Mouse (Mus musculus): Measurements from ENCODE around the gene Lrfn3.

Lrfn3 gene

GRCm38 (mm10) chr7:30339432-30340109 is 23.0 kb downstream of the Lrfn3 start:
- no peak for DNase-seq

- peak; percentile 61 for DNase-seq
Measured at GRCm38 (mm10) chr7:30336384-30336783, 26.2 kb downstream of the Lrfn3 start.

GRCm38 (mm10) chr7:30335688-30336087 is 26.9 kb downstream of the Lrfn3 start:
- no peak for DNase-seq

GRCm38 (mm10) chr7:30334563-30334962 is 28.0 kb downstream of the Lrfn3 start:
- DNase-seq = no peak

DNA sequence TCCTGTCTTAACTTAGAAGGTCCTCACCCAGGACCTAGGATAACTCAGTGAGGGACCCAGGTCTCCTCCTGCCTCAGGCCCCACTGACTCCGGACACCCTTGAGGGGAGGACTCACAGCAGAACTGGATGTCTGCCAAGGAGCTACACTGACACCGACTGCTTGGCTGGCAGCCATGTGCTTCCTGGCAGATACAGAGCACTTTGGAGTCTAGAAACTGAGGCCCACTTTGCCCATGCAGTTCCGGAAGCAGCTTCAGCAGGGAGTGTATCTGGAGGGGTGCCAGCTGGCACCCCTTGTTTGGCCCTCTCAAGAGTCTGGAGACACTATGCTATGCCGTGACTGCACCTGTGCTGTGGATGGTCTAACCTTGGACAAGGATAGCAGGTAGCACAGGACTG is 29.1 kb downstream of the Lrfn3 start:
- DNase-seq = peak; percentile 42 to 63

GRCm38 (mm10) chr7:30332622-30333259 is 29.8 kb downstream of the Lrfn3 start:
- DNase-seq = no peak

DNA sequence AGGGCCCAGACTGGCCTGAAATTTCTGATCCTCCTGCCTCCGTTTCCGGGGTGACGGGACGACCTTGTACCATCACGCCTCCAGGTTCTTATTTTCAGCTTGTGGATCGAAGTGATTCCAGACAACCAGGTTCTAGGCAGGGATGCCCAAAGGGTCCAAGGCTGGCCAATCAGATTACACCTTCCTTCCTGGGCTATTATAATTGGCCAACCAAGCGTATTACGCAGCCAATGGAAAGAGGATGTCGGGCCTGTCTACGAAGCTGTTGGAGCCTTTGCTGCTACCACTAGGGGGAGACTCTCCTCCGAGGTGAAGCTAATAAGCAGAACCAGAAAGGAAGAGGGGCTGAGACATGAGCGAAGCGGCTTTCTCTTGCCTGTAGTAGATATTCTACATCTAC is 30.7 kb downstream of the Lrfn3 start:
- peak; percentile 69 to 75 for DNase-seq

DNA sequence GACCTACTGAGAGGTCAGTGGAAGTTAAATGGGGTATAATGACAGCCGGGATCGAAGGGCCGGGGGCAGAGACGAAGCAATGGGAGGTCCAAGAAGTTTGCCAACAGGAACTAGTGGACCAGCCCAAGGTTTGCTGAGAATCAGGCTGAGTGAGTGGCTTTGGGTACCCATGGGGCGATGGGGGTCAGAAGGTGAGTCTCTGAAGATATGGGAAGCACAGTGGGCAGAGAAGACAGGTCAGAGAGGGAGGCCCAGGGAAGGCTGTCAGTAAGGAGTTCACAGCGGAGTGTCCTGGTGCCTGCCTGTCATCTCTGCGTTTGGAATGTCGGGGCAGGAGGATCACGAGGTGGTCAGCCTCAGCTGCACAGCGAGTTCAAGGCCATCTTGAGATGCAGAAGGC is 34.2 kb downstream of the Lrfn3 start:
- no peak for DNase-seq

DNA sequence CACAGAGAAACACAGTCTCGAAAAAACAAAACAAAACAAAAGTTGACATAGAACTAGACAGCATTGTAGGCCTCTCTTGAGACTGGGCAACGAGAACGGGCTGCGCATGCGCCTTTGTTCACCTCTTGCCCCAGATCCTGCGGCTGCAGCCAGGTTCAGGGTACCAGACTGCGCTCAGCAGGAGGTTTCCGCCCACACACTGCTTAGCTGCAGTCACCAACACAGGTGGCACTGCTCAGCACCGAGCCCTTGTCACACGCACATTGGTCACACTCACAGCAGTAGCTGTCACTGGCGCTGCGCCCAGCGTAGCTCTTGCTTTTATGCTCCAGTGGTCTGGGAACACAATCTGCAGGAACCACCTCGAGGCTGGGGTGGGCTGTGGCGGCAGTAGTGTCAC is 35.4 kb downstream of the Lrfn3 start:
- DNase-seq = no peak

DNA sequence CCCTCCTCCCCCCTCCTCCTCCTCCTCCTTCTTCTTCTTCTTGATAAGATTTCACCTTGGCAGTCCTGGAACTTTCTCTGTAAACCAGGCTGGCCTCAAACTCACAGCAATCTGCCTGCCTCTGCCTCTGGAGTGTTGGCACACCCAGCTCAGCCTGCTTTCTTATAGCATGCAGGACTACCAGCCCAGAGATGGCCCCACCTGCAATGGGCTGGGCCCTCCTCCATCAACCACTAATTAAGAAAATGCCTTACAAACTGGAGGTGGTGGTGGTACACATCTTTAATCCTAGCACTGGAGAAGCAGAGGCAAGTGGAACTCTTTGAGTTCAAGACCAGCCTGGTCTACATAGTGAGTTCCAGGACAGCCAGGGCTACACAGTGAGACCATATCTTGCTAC is 36.1 kb downstream of the Lrfn3 start:
- DNase-seq = no peak

DNA sequence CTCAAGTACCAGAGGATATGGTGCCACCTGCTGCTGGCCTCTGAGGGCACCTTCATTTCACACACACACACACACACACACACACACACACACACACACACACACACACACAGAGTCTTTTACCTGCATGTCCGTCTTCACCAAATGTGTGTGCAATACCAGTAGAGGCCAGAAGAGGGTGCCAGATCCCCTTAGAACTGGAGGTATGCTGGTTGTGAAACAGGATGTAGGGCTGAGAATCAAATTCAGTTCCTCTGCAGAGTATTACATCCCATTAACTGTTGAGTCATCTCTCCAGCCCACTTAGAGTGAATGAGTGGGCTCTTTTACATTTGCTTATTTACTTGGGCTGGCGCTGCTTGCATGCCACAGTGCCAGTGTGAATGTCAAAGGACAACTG is 37.2 kb downstream of the Lrfn3 start:
- DNase-seq = peak; percentile 64 to 67

GRCm38 (mm10) chr7:30324300-30324944 is 38.1 kb downstream of the Lrfn3 start:
- DNase-seq = no peak

GRCm38 (mm10) chr7:30323795-30324194 is 38.8 kb downstream of the Lrfn3 start, which contains the start of gene Sdhaf1:
TSS of gene Sdhaf1 (minus strand) at chr7:30323895.
- DNase-seq = no peak

DNA sequence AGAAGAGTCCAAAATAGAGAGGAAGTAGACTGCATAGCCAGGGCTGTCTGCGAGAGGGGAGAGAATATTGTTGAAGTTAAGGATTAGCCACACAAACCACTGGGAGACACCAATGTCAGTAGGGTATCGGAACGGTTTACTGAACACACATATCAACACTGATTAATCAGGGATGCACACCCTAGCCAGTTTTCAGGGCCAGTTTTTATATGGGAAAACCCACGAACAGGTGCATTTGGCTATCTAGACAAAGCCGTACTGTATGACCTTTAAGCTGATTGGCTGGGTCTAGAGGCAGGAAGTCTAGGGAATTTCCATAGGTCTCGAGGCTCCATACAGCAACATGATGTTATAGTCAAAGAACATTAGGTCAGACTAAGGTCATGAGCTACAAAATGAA is 39.7 kb downstream of the Lrfn3 start:
- no peak for DNase-seq

DNA sequence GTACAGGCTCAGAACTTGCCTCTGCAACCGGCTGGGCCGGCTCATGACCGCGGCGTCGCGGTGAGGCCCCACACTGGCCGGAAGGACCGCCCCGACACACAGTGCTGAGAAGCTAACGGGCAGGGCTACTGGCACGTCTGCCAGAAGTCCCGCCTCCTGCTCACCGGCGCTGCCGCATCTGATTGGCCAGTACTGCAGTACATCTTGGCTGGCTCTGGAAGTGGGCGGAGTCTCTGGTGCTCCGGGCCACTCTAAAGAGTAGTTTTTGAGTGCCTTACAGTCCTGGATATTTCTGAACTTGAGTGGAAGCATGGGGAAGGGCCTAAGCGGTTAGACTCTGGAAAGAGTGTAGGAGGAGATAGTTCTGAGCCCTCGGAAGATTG is 40.3 kb downstream of the Lrfn3 start:
- DNase-seq = peak; percentile 95 to 97

GRCm38 (mm10) chr7:30321539-30322284 is 40.9 kb downstream of the Lrfn3 start, which contains the start of gene E130208F15Rik:
TSS of gene E130208F15Rik (plus strand) at chr7:30321740.
- DNase-seq = peak; percentile 68 to 80

DNA sequence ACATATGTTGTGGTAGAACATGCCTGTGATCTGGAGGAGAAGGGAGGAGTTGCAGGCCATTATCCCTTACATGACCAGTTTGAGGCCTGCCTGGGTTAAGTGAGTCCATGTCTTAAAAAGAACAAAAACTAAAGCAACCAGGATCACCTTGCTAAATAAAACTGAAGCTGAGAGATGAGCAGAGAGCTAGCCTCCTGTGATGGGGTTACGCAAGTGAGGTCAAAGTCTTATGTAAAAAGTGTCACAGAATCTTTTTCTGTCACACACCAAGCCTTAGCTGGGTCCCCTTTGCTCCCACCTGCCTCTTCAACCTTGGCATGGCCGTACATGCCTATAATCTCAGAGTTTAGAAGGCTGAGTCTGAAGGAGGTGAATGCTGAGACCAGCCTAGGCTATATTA is 41.6 kb downstream of the Lrfn3 start:
- DNase-seq = no peak

DNA sequence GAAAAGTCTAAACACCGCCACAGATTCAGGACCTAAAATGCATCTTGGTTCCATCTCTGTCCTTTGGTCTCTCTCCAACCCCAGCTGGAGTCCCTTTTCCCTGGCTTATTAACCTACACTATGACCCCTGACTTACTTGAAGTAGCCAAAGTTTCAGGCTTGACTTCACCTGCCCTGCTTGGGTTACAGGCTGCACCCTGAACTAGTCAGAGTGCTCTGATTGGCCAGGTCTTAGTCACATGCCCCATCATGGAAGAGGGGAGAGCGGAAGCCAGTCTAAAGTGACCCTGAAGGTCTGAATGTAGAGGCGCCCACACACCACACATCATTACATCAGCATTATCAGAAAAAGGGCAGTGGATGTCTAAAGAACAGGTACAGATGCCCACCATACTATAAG is 44.4 kb downstream of the Lrfn3 start:
- DNase-seq = no peak

GRCm38 (mm10) chr7:30315559-30316529 is 46.7 kb downstream of the Lrfn3 start:
- DNase-seq = no peak

DNA sequence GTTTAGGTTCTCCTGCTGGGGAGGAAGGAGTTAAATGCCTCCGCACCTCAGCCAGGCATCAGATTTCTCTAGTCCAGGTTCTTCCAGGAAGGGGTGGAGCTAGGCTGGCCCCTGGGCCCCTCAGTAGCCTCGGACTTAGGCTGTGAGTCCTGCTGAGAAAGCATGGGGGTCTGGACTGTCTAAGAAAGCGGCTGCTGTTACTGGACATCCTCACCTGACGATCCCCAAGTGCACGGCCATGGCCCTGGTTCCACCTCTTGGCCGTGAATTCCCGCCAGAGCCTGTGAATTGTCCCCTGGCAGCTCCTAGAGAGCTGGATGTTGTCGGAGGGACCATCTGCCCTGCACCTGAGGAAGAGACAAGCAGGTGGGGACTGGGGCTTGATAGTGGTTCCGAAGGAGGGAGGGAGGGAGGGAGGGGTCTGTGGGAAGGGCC is 47.8 kb downstream of the Lrfn3 start, which contains the start of gene Syne4:
Gene Syne4 (plus strand): TSS at position 87 of the 435 bp plus-strand sequence.
- DNase-seq = no peak

DNA sequence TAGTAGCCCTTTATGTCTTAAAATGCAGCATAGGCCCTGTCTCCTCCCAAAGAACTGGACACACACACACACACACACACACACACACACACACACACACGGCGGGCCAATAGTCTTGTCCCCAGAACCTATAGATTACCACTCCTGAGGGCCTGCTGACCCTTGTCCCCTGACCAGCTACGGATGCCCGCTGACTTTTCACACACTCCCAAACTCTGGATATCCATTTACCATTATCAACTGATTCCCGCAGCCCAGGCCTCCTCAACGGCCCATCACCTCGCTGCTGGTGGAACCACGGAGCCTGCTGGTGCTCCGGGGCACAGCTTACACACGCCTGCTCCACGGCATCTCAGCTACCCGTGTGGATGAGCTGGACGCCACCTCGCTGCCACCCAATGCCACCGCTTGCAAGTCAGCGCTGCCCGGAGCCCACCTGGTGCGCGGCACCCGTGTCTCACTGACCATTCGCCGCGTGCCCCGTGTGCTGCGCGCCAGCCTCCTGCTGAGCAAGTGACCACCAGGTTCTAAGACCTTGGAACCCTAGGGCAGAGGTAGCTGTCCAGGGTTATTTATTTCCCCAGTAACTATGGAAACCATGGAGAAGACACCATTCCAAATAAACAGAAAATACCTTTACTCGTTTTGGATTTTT is 48.8 kb downstream of the Lrfn3 start:
- DNase-seq = no peak
